Mouse (Mus musculus) brain, embryonic 14.5 days (tissue): ENCODE data around the gene Helt. TPM values are rescaled to one million over a fixed set of nuclear protein-coding genes. Genes with fewer than 3 reads are reported as not detected.
A peak's percentile ranks its signal among the peaks of the same experiment; 100 is the strongest.

Source experiments
- DNase-seq: peaks from one replicate; pipeline ENCODE4 v3.0.0-alpha.2; 2011; ENCODE audit warnings: low read depth
- CTCF ChIP-seq: fragments of 200-500 bp; IDR thresholded peaks from 2 replicates; pipeline ENCODE4 v1.5.1; 2012; ENCODE audit warnings: inconsistent platforms, mild to moderate bottlenecking, moderate library complexity, borderline replicate concordance; ENCODE audit not compliant: insufficient read depth, insufficient read length; ENCODE audit errors: extremely low read depth
- POLR2A ChIP-seq: fragments of 200-500 bp; IDR thresholded peaks from 2 replicates; pipeline ENCODE4 v1.6.1; 2012; ENCODE audit warnings: mild to moderate bottlenecking, inconsistent platforms, borderline replicate concordance; ENCODE audit not compliant: poor library complexity, insufficient read depth, insufficient read length, severe bottlenecking; ENCODE audit errors: extremely low read depth
- polyA plus RNA-seq: library from polyadenylated mRNA; depleted of rRNA; stranded (reverse); fragments of >200 nt; gene quantifications from 2 replicates; pipeline ENCODE4 v1.2.3, GENCODE M21; 2012; rRNA removed

The Helt gene
- polyA plus RNA-seq, 1 experiment, result 3.7 TPM

DNA sequence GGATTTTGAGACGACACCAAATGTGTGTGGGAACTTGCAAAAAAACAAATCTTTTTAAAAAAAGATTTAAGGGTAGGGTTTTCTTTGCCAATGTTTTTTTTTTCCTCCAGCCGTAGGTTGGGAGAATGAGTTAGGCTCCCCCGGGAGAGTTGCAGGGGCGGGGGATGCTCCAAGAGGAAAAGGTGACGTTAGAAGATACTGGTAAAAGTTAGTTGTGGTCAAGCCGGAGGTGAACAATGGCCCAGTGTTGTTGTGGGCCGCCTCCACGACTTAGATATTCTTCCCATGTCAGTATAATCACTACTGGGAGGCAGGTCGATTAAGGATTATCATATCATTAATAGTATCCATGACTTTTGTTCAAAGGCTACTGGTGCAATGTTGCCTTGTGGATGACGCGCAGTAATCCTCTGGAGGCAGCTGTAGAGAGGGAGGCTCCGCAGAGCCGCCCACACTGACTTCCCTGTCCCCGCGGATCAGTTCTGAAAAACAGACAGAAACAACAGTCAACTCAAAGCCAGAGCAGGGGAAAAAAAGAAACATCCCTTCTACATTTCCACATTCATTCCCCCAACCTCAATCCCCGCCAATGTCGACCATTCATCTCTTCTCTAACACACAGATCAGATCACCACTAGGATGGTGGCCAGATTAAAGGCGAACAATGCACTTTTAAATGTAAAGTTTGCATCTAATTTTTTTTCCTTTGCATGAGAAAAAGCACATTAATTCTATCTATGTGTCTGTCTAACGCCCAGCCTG, 36.4 kb downstream of the Helt start:
- DNase-seq, result peak; percentile 34
- TF ChIP-seq POLR2A (no peak), CTCF (no peak)

DNA sequence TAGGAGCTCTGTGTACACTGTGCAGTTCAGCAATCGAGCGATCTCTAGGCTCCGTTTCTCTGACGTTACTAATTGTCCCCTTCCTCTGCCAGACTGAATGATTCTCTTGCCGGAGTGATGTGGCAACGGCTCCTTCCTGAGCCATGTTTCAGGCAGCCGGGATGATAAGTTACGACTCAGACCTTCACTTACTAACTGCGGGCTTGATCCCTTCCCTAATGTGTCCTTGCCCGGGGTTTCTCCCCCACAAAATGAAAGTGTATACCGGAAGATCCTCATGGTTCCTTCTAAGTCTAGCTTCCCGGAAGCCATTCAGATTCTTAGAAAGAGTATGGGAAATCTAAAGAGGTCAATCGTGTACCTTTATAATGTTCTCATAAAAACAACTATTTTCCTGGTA, 42.0 kb downstream of the Helt start:
- TF ChIP-seq POLR2A (no peak), CTCF (no peak)
- no peak for DNase-seq

DNA sequence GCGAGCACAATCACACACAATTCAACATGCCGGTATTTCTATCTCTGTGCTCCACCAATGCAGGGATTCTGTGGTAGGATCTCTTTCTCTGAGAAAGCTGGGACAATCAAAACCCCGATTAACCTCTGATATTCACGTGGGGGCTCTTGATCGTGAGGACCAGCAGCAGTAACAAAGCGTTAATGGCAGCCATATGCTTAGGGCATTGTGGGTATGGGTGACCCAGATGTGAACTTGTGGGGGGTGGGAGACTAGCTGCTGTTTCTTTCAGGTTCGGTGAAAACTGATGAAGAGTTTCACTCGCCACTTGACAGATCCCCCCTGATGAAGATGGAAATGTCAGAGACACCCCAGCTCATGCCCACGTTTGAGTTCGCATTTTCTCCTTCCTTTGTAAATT, 42.9 kb downstream of the Helt start:
- DNase-seq, result peak; percentile 23

DNA sequence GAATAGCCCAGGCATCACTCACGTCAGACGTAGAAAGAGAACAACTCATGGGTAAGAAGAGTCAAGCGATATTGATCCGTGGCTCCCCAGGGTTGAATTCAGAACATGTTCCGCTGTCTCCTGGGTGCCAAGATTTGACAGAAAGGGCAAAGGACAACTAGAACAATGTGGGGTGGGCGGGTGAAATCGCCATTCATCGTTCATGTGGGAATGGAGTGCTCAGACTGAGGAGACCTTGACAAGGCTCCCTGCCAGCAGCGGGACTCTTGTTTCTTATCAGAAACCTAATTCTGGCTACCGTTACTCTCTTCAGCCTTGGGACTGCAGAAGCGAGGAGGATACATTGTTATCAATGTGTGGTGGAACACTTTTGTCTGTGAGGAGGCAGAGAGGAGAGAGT, 48.1 kb downstream of the Helt start:
- no peak for DNase-seq
- TF ChIP-seq POLR2A (no peak), CTCF (no peak)

More for the DNA sequence above, 42.9 kb downstream of the Helt start:
- TF ChIP-seq CTCF, result no peak
- no peak for TF ChIP-seq POLR2A

DNA sequence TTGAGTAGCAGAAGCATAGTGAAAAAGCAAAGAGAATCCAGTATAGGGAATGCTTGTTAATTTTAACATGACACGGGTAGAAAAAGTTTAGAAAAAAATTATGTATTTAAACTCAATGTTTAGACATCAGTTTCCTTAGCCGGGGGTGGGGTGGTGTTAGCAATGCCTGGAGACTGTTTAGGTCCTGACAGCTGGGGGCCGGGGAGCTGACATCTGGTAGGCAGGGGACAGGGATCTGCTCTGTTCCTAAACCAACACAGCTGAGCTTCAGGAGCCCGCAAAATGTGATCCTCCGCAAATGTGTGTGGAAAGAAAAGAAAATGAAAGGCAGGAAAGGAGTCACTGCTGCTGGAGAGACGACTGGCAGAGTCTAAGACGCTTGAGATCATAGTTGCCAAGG, 51.5 kb downstream of the Helt start:
- TF ChIP-seq CTCF (no peak), POLR2A (no peak)
- no peak for DNase-seq

Other genes starting within 250 kb of the Helt start
- gene Cfap97, start 142.9 kb downstream of the Helt start, polyA plus RNA-seq, result 11.0 and 14.7 TPM in 2 replicates
- 12.0 and 16.5 TPM in 2 replicates for gene Snx25, start 142.5 kb downstream of the Helt start, polyA plus RNA-seq
- gene Slc25a4, start 83.4 kb downstream of the Helt start, polyA plus RNA-seq, result 541 and 572 TPM in 2 replicates
- 9.8 and 17.7 TPM in 2 replicates for gene Acsl1, start 176.4 kb upstream of the Helt start, polyA plus RNA-seq